Mouse (Mus musculus) Patski (cell line): ENCODE measurements at regions not wholly inside any gene's neighbourhood (a gene's known extent, or its start where the extent isn't known, plus 50 kb on each side); places are given as distances from the start of the nearest gene placed in this dataset.

Experiments used
- ATAC-seq: fragments of 100-300 bp; one replicate; pipeline ENCODE4 v1.8.0; 2021
- CTCF ChIA-PET: fragments of 350-600 bp; sonication (Branson Sonifier 250); formaldehyde crosslinking; loops from one replicate; lab custom pipeline; 2022; ENCODE audit warnings: inconsistent platforms; lab: Charles Lee
- POLR2A ChIA-PET: fragments of 350-600 bp; sonication (Branson Sonifier 250); formaldehyde crosslinking; loops from one replicate; lab custom pipeline; 2022; ENCODE audit warnings: antibody characterized with exemption, inconsistent platforms; lab: Charles Lee
- DNase-seq: peaks from one replicate; pipeline ENCODE4 v3.0.0-alpha.2; 2011; ENCODE audit warnings: low read depth, low spot score
- H3K27me3 ChIP-seq: fragments of 371-371 bp; one replicate; pipeline ENCODE4 v1.5.1; 2021
- CTCF ChIP-seq: fragments of 100-300 bp; IDR thresholded peaks from one replicate; pipeline ENCODE4 v1.5.1; 2021
- in situ Hi-C: fragments of 300-500 bp; cut with MboI; formaldehyde crosslinking; loops from 3 replicates; pipeline ENCODE4 v1.11.1; 2018; ENCODE audit warnings: low pct_unique_long_range_greater_than_20kb, mixed read lengths

- TF ChIP-seq CTCF = no peak
- ATAC-seq (no peak), DNase-seq (no peak)
- H3K27me3 ChIP-seq = no peaks in the 10 kb centered on the region
- ChIA-PET POLR2A (interaction anchor here (1.2 kb wide), 1 partner anchor 11 kb away, joined by 3 read pairs; no protein-coding TSS in a partner anchor), CTCF (interaction anchor here (1.2 kb wide), 1 partner anchor 9 kb away, joined by 6 read pairs; no protein-coding TSS in a partner anchor)
- in situ Hi-C loops = no loop called here
These were observed 306.2 kb downstream of the Foxo1 start for GRCm38 (mm10) chr3:52574341-52574740.

GRCm38 (mm10) chr3:52573806-52574205 lies 305.7 kb downstream of the Foxo1 start:
- in situ Hi-C loops = no loop called here
- ATAC-seq (no peak), DNase-seq (no peak)

GRCm38 (mm10) chr3:52572514-52573485 lies 304.7 kb downstream of the Foxo1 start:
- no peak for TF ChIP-seq CTCF
- POLR2A ChIA-PET = interaction anchor here (0.7 kb wide), 1 partner anchor 98 kb away, joined by 8 read pairs; no protein-coding TSS in a partner anchor
- CTCF ChIA-PET = interaction anchor here (0.8 to 1.1 kb wide), 3 partner anchors 17 to 301 kb away, joined by 3 to 4 read pairs (median 3); no protein-coding TSS in a partner anchor
- DNase-seq = no peak
- no peaks in the 10 kb centered on the region for H3K27me3 ChIP-seq
- ATAC-seq = no peak
- in situ Hi-C loops = no loop called here

More at GRCm38 (mm10) chr3:52573806-52574205, 305.7 kb downstream of the Foxo1 start:
- CTCF ChIA-PET = interaction anchor here (1.1 kb wide), 1 partner anchor 18 kb away, joined by 4 read pairs; no protein-coding TSS in a partner anchor
- TF ChIP-seq CTCF = no peak
- POLR2A ChIA-PET = no interaction called here
- H3K27me3 ChIP-seq = no peaks in the 10 kb centered on the region

GRCm38 (mm10) chr3:52567606-52568372 lies 299.7 kb downstream of the Foxo1 start:
- POLR2A ChIA-PET = interaction anchor here (0.7 to 1.2 kb wide), 3 partner anchors 9 to 244 kb away, joined by 3 to 11 read pairs (median 3); no protein-coding TSS in a partner anchor
- ATAC-seq (no peak), DNase-seq (no peak)
- no peak for TF ChIP-seq CTCF
- no peaks in the 10 kb centered on the region for H3K27me3 ChIP-seq
- in situ Hi-C loops = no loop called here
- CTCF ChIA-PET = interaction anchor here (2.5 kb wide), 1 partner anchor 12 kb away, joined by 8 read pairs; no protein-coding TSS in a partner anchor

- ChIA-PET CTCF (interaction anchor here (2.6 kb wide), 1 partner anchor 11 kb away, joined by 6 read pairs; no protein-coding TSS in a partner anchor), POLR2A (no interaction called here)
- ATAC-seq = no peak
- no peak for DNase-seq
- no peaks in the 10 kb centered on the region for H3K27me3 ChIP-seq
- TF ChIP-seq CTCF = no peak
- in situ Hi-C loops = no loop called here
These were observed 295.5 kb downstream of the Foxo1 start for GRCm38 (mm10) chr3:52563595-52563994.

- no peaks in the 10 kb centered on the region for H3K27me3 ChIP-seq
- in situ Hi-C loops = no loop called here
- no peak for ATAC-seq
- no peak for DNase-seq
- TF ChIP-seq CTCF = no peak
- ChIA-PET CTCF (no interaction called here), POLR2A (interaction anchor here (0.5 kb wide), 1 partner anchor 658 kb away, joined by 5 read pairs; no protein-coding TSS in a partner anchor)
These were observed 294.7 kb downstream of the Foxo1 start for GRCm38 (mm10) chr3:52562816-52563215.

- no peaks in the 10 kb centered on the region for H3K27me3 ChIP-seq
- no peak for ATAC-seq
- TF ChIP-seq CTCF = no peak
- no peak for DNase-seq
- CTCF ChIA-PET = no interaction called here
- in situ Hi-C loops = no loop called here
- POLR2A ChIA-PET = interaction anchor here (0.7 kb wide), 1 partner anchor 9 kb away, joined by 11 read pairs; no protein-coding TSS in a partner anchor
These were observed 291.3 kb downstream of the Foxo1 start for GRCm38 (mm10) chr3:52559481-52559880.

- H3K27me3 ChIP-seq = no peaks in the 10 kb centered on the region
- ChIA-PET POLR2A (interaction anchor here (0.7 kb wide), 1 partner anchor 9 kb away, joined by 11 read pairs; no protein-coding TSS in a partner anchor), CTCF (no interaction called here)
- no peak for ATAC-seq
- DNase-seq = no peak
- TF ChIP-seq CTCF = no peak
- in situ Hi-C loops = no loop called here
These were observed 290.6 kb downstream of the Foxo1 start for GRCm38 (mm10) chr3:52558765-52559164.

- ATAC-seq (no peak), DNase-seq (no peak)
- H3K27me3 ChIP-seq = no peaks in the 10 kb centered on the region
- no peak for TF ChIP-seq CTCF
- CTCF ChIA-PET = interaction anchor here (2.1 kb wide), 1 partner anchor 11 kb away, joined by 8 read pairs; no protein-coding TSS in a partner anchor
- POLR2A ChIA-PET = interaction anchor here (0.7 kb wide), 4 partner anchors 12 to 485 kb away, joined by 3 to 5 read pairs (median 4); no protein-coding TSS in a partner anchor
- in situ Hi-C loops = no loop called here
These were observed 289.2 kb downstream of the Foxo1 start for GRCm38 (mm10) chr3:52557296-52557695.
